Mouse (Mus musculus) ES-Bruce4 (cell line): Measurements from ENCODE around the gene Prdm15.

Experiments used
- CTCF ChIP-seq: IDR thresholded peaks from one replicate; pipeline ENCODE4 v1.8.1; 2011; ENCODE audit warnings: low read depth, low read length
- EP300 ChIP-seq: IDR thresholded peaks from 2 replicates; pipeline ENCODE4 v1.6.1; 2011; ENCODE audit warnings: low read depth, low read length; ENCODE audit not compliant: insufficient read depth
- POLR2A ChIP-seq: IDR thresholded peaks from one replicate; pipeline ENCODE4 v1.8.1; 2011; ENCODE audit warnings: low read length; ENCODE audit not compliant: insufficient read depth

DNA sequence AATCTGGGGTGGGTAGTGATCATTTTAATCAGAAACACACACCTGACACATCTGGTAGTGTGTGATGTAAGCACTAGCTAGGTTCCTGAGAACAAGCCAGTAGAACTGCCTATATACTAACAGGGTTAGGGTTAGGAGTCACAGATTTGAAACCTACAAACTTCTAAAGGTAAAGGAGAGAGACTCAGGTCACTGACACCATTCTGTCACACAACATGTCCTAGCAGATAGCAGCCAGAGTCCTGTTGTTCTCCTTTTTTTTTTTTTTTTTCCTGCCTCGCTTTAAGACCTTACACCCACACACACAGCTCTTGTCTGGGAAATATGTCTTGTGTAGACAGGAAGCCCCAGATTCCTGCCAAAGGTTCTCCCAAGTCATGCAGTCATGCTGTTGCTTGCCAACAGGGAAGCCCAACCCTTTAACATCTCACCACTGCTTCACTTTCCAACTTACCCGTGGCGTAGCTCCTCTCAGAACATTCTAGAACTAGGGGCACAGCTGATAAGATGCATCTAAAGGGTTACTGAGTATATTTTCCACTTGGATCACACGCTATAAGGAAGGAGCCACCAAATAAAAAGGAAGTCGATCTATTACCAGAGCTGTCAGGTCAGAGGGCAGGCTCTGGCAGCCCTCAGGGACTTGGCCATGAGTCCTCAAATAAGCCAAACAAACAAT lies 45.8 kb upstream of the Prdm15 start:
- TF ChIP-seq CTCF (no peak), EP300 (no peak), POLR2A (no peak)
